Mouse (Mus musculus): ENCODE measurements at regions not wholly inside any gene's neighbourhood (a gene's known extent, or its start where the extent isn't known, plus 50 kb on each side); places are given as distances from the start of the nearest gene placed in this dataset.
A peak's percentile ranks its signal among the peaks of the same experiment; 100 is the strongest.
"Not testable (repeated sequence)": the region's sequence is repeated elsewhere in the genome, so short reads cannot be mapped to it uniquely, and the experiment has no call there.

DNA sequence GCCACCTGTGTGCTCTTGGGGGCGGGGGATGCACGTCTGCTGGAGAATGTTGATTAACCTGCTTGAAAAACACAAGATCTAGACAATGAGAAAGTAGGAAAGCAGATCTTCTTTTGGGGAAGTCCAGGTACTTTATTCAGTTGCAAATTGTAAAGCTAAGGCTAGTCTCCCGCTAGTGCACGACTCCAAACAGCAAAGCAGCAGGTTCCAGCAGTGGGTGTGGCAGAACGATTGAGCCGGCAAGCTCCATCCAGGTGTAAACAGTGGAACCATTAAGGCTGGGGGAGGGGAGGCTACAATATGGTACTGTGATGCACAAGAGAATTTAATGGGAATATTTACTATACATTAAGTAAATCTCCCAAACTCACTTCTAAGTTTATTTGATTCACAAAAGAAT lies 448.6 kb upstream of the Cobl start:
- not testable (repeated sequence) for DNase-seq

DNA sequence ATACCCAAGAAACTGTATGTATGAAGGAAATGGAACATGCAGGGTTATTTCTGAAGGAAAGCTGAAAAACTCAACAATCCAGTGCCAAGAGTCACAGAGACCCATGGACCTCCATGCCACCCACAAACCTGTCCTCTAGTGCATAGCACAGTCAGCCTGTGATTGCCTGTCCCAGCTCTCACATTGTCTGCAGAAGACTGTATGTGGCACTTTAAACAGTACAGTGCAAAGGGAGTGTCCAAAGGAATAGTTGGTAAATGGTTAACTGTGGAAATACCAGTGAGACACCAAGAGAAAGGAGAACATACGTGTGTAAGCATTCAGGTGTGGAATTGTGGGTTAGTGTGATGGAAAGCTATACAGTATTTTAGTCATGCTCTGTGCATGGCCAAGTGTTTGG lies 409.0 kb upstream of the Cobl start:
- no peak for DNase-seq

GRCm38 (mm10) chr11:12872802-12873201 lies 408.0 kb upstream of the Cobl start:
- DNase-seq: no peak

- no peak for DNase-seq
These were observed 407.6 kb upstream of the Cobl start for GRCm38 (mm10) chr11:12872399-12872798.

- DNase-seq: no peak
These were observed 402.8 kb upstream of the Cobl start for GRCm38 (mm10) chr11:12867541-12867940.

DNA sequence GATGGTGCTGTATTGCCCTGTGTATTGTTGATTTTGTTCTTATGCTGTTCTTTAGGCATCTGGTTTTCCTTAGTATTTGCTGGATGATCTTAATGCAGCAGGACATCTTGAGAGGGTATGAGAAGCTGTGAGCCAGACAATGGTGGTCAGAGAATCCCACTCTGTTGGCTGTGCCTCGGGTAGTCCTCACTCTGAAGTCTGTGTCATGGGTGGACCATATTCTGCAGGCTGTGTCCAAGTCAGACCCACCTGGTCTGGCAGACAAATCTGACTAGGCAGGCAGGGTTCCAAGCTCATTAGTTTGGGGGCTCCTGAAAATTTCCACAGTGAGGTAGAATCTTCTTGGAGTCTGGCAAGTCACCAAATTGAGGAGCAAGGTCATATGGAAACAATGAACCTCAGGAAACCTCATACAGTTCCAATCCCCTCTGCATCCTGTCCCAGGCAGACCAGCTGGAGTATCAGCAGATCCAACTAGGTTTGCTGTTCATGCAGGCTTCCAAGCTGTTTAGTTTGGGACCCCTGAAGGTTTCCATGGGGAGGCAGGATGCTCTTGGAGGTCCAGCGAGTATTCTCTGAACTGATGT lies 400.4 kb upstream of the Cobl start:
- DNase-seq: no peak

DNA sequence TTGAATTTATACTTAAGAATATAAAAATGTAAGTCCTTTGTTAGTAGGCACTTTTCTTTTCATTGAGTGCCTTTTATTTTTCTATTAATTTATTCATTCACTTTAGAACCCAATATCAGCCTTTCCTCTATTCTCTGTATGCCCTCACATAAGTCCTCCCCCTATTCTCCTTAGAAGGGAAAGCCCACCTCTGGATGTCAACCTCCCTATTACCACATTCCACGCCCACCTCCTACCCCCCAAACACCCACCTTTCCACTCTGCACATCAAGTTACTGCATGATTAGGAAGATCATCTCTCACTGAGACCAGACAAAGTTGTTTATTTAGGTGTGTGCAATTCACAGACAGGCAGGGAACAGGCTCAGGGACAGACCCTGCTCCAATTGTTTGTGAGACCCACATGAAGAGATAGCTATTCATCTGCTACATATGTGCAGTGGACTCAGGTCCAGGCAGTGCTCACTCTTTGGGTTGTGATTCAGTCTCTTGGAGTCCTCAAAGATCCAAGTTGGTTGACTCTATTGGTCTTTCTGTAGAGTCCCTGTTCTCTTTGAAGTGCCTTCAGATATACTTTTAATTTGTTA lies 394.7 kb upstream of the Cobl start:
- DNase-seq: no peak

GRCm38 (mm10) chr11:12858274-12858884 lies 393.6 kb upstream of the Cobl start:
- DNase-seq: no peak

DNA sequence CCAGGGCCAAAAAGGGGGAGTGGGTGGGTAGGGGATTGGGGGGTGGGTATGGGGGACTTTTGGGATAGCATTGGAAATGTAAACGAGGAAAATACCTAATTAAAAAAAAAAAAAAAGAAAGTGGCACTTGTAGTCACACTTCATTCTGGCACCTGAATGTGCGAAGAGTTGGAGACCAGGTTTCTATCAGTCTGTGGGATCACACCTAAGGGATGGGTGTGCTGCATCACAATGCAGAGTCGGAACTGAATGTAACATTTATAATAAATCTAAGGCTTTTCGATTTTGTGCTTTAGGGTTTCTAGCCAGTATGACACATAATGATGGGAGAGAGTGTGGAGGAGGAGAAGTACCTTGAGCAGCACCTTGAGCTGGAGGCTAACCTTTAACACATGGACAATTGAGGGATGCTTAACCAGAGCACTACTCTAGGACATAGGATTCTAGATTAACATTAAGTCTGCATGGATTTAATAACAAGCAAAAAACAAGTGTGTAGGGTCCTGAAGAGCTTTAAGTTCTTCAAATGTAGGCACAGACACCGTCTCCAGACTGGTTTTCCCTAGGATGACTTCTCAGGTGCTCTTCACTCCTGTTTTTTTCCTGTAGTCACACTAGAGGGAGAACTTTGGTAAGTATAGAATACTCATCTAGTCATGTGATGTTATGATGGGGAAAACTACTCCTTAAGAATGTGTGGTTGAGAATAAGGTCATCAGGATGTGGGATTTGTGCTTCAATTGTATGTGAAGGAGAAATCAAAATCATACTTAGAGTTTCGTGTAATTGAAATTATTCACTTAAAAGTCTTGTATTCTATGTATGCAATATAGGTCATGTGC lies 392.8 kb upstream of the Cobl start:
- no peak for DNase-seq

GRCm38 (mm10) chr11:12847793-12848192 lies 383.0 kb upstream of the Cobl start:
- no peak for DNase-seq

- no peak for DNase-seq
These were observed 379.1 kb upstream of the Cobl start for GRCm38 (mm10) chr11:12843631-12844423.

DNA sequence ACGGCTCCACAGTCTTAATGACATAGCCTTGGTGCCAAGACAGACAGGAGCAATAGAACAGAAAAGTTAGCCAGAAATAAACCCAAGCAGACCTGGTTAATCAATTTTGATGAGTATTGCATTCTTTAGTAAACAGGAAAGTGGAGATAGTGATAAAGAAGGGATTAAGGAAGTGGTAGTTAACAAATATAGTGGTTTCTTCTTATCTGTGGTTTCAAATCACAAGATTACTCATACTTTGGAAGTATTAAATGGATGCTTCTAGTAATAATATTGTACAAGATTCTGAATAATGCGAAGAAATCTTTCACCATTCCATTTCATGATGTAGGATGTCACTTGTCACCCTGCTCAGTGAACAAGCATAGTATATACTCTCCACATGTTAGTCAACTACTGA lies 376.6 kb upstream of the Cobl start:
- no peak for DNase-seq

- no peak for DNase-seq
These were observed 373.2 kb upstream of the Cobl start for GRCm38 (mm10) chr11:12837920-12838319.

DNA sequence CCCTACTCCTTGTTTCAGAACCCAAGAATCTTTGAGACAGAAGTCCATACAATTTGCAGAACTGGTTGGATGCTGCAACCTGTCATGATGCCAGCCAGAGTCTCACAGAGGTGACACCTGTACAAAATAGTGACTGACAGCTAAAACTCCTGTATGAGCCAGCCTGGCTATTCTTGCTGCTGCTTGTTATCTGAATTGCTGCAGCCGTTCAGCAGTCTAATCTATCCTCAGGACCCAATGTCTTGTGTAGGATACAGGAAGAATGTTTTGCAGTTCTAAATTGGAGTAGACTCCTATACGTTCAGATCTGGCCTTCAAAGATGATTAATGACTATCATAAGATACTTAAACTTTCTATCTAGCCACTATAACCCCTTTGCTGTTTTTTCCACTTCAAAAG lies 372.6 kb upstream of the Cobl start:
- no peak for DNase-seq

GRCm38 (mm10) chr11:12836387-12836786 lies 371.6 kb upstream of the Cobl start:
- no peak for DNase-seq

DNA sequence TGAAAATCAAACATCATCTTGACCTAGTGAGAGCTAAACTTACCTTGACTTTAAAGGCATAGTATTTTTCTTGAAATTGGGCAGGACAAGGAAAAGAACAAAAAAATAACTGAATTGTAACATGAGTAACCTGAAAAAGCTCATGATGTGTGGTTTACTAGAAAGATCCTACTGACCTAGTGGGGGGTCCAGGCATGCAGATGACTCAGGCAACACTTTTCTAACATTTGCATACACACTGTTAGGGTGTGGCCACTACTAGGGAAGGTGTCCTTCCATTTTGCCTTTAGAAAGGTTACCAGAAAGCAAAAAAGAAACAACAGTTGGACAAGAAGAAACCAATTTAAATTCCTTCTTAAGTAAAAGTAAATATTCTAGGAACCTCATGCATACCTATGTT lies 347.3 kb upstream of the Cobl start:
- DNase-seq: no peak

- DNase-seq: peak; percentile 22 to 53
These were observed 346.5 kb upstream of the Cobl start for GRCm38 (mm10) chr11:12810949-12811881.

Measured in heart, adult 18-20 months (tissue).